Mouse (Mus musculus) megakaryocyte, adult 5-6 weeks (primary cell): ENCODE results near the gene Setd6. TPM values are rescaled to one million over a fixed set of nuclear protein-coding genes. Genes with fewer than 3 reads are reported as not detected.
A peak's percentile ranks its signal among the peaks of the same experiment; 100 is the strongest.

ENCODE experiments used
- ATAC-seq: 2 replicates; pipeline ENCODE4 v1.8.0; 2016; ENCODE audit warnings: mild to moderate bottlenecking, inconsistent platforms; ENCODE audit not compliant: poor library complexity, severe bottlenecking
- total RNA-seq, 2 experiments: library from RNA; stranded (forward) in 1 of 2; stranded (reverse) in 1 of 2; fragments of 153-499, 151-499 nt in 1 of 2; fragments of 221-1000, 200-1000 nt in 1 of 2; gene quantifications; 2 replicates each; pipeline versions ENCODE4 v1.2.3 to v1.2.4; 2015 to 2017

Gene Setd6
- total RNA-seq, 2 experiments from 2014 or later: 17.3 to 23.5 TPM

GRCm38 (mm10) chr8:95709579-95709978, 6.1 kb upstream of the Setd6 start:
- no peak for ATAC-seq

- no peak for ATAC-seq
Measured at GRCm38 (mm10) chr8:95711029-95711428, 4.7 kb upstream of the Setd6 start.

GRCm38 (mm10) chr8:95712395-95712794, 3.3 kb upstream of the Setd6 start:
- no peak for ATAC-seq

DNA sequence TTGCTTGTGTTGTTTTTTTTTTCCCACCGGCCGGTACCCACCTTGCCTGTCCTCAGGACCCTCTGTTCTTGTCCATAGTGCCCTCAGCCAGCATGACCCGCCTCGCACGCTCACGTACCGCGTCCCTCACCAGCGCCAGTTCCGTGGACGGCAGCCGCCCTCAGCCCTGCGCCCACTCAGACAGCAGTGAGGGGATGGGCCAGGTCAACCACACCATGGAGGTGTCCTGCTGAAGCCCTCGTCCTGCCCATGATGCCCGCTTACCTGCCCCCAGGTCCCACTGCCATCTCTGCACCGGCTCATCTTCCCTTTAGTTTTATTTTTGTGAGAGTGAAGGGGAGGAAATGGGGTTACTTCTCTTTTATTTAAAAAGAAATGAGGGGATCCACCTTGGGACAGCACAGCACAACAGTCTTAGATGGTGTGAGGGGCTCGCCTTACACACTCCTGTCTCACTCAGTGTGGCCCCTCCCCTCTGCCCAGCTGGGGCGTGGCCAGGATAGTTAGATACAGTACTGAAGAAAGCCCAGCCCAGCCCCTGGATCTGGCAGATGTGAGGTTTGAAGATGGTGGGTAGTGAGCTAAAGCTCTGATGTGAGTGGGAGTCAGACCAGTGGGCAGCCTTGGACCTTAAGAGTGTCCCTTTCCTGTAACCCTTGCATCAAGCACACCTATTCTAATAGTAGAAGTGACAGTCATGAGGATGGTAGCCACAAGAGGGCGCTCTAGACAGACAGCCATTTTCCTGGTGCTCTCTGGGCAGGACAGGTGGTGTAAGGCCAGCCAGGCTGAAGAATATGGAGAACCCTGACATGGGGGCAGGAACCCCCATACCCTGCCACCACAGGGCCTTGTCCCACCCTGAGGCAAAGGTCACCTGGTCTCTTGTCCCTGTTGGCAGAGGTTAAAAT, 2.3 kb upstream of the Setd6 start:
- peak; percentile 74 for ATAC-seq

GRCm38 (mm10) chr8:95714367-95714766, 1.3 kb upstream of the Setd6 start:
- no peak for ATAC-seq

DNA sequence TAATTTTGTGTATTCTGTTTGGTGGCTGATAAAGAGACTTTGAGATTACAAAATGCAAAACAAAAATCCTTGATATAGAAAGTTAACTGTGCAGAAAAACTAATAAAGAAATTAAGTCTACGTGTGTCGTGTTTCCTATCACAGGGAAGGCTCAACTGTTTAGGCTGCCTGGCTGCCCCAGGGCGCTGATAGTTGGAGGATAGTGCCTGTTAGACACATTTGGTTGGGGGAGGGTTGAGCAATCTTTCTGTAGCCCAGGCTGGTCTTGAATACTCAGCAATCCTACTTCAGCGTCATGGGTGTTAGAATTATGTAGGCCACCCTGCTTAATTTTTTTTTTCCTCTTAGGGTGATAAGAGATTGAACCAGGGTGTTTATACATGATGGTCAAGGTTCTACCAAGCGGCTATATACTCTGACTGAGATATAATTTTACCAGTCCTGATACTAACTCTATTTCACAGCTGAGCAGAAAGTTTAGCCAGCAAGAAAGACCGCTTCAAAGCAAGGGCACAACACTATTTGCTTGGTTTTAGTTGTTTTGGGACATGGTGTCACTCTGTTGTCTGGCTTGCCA, 756 bp upstream of the Setd6 start:
- ATAC-seq: no peak

DNA sequence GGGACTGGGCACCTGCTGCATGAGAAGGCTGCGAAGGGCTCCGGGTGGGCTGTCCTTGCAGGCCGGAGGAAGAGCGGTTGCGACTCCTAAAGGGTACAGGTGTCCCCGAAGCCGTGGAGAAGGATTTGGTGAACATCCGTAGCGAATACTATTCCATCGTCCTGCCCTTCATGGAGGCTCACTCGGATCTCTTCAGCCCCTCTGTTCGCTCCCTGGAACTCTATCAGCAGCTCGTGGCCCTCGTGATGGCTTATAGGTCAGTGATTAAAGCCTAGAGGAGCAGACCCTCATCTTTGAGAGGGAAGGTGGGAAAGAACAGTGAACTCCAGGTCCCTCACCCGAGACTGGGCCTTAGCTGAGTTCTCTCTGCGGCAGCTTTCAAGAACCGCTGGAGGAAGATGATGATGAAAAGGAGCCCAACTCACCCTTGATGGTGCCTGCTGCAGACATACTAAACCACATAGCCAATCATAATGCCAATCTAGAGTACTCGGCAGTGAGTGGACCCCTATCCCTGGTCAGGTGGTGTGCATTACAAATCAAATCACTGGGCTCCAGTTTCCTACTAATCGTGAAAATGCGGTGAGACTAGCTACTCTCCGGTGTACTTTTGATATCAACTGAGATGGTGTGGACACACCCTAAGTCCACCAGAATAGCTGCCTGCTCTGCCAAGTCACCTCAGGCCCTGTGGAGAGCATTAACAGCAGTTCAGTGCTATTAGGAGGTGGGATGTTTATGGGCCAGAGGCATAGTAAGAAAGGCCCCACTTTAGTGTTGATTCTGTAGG, 1.1 kb downstream of the Setd6 start:
- no peak for ATAC-seq

DNA sequence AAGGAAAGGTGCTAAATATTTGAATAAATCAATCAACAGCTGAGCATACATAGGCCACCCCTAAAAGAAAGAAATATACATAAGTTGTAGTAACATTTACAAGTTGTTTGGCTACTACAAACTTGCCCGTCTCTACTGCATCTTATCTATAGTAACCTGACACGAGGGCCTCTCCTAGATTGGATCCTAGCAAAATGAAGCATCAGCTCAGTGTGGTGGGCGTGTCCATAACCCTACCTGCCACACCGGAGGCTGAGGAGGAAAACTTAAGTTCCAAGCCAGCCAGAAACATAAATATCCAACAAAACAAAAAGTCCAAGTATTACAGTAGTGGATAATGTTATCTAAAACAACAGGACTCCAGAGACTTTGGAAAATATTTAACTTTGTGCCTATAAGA, 11.9 kb downstream of the Setd6 start:
- no peak for ATAC-seq

DNA sequence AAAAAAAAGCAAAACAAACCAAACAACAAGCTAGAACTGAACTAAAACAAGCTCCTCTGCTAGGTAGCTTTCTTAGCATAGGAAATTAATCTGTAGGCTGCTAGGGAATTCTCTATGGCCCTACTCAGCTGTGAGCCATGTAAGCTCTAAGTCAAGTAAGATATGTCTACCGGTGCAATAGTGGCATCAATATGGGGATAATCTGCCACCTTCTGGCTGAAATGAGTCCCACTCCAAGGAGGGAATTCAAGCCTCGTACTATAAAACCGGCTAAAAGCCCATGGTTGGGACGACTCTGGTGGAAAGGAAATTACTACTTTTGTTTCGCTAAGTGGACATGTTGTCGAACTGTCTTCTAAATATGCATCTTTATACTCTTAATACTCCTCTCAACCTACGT, 22.9 kb downstream of the Setd6 start:
- ATAC-seq: no peak

DNA sequence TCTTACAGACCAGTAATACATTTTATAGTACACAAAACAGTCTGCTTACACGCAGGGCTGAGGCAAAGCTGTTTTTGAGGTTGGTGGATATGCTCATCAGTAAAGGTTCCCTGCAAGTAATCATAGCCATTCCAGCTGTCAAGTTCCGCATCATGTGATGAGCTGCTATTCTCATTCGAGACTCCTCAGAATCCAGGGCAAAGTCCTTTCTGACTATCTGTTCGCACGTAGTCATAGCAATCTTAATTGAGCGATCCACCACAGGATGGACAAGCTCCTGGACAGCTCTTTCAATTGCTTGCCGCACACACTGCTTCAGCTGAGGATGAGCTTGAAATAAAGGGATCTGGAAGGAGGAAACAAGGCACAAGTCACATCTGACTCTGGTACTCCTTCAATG, 26.1 kb downstream of the Setd6 start:
- no peak for ATAC-seq

DNA sequence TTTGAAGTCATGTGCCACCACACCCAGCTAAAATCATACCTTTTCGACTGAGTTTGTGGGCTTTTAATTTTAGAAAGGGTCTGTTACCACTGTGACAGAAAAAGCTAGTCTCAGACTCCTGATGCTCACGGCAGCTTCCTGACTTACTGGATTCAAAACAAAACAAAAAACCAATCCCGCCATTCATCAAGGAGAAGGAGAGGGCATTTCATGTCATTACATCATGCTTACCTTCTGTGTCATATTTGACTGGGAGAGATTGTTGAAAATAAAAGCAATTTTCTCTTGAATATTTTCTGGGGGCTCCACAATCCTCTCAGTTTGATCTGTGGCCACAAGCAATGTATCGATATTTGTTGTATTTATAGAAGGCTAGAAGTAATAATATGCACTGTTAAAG, 32.3 kb downstream of the Setd6 start:
- no peak for ATAC-seq

GRCm38 (mm10) chr8:95751924-95752323, 36.2 kb downstream of the Setd6 start:
- ATAC-seq: no peak

DNA sequence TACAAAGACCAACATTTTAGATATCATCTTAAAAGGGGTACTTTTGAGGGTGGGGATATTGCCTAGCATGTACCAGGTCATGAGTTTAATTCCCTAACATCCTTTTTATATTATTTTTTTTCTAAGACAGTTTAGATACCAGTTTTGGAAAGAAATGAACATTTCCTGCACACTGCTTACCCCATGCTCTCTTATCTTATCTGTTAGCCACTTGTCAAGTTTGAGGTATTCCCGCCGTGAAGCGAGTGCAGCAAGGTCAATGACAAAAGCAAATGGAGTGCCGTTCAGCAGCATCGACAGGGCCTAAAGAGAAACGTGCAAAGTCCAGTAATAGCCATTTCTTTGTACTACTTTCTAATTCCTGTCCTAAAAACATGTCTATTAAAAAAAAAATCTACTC, 44.6 kb downstream of the Setd6 start:
- no peak for ATAC-seq

DNA sequence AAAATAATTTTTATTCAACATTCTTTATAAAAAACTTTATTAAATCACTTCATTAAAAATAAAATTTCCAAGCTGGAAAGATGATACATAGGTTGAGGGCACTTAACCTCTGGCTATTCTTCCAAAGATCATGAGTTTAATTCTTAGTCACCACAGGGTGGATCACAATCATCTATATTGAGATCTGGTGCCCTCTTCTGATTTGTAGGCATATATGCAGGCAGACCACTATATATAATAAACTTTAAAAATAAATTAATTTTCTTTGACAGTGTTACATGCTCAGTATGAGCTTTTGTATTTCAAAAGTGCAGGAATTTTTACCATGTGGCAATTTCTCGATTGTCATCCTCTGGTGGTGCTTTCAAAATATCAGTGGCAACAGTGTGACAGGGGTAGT, 48.5 kb downstream of the Setd6 start:
- no peak for ATAC-seq

Other genes with a start within 250 kb of the Setd6 start
- gene Csnk2a2, start 225.8 kb upstream of the Setd6 start, total RNA-seq (2015): 83.3 and 88.4 TPM in 2 replicates
- gene Csnk2a2, start 225.8 kb upstream of the Setd6 start, total RNA-seq (2017): 20.0 and 25.7 TPM in 2 replicates
- gene Ccdc113, start 181.8 kb upstream of the Setd6 start, total RNA-seq (2015): not detected in 2 replicates
- gene Ccdc113, start 181.8 kb upstream of the Setd6 start, total RNA-seq (2017): not detected in 2 replicates
- gene Prss54, start 139.5 kb upstream of the Setd6 start, total RNA-seq (2015): not detected in 2 replicates
- gene Prss54, start 139.5 kb upstream of the Setd6 start, total RNA-seq (2017): not detected in 2 replicates
- 12.2 and 16.9 TPM in 2 replicates for gene Gins3, start 82.4 kb upstream of the Setd6 start, total RNA-seq (2015)
- gene Gins3, start 82.4 kb upstream of the Setd6 start, total RNA-seq (2017): 17.2 and 17.3 TPM in 2 replicates
- not detected in 2 replicates for gene Ndrg4, start 38.9 kb upstream of the Setd6 start, total RNA-seq (2015)
- not detected in 2 replicates for gene Ndrg4, start 38.9 kb upstream of the Setd6 start, total RNA-seq (2017)
- 174 and 179 TPM in 2 replicates for gene Cnot1, start 91.6 kb downstream of the Setd6 start, total RNA-seq (2015)
- gene Cnot1, start 91.6 kb downstream of the Setd6 start, total RNA-seq (2017): 107 and 144 TPM in 2 replicates
- gene Sap18b, start 109.5 kb downstream of the Setd6 start, total RNA-seq (2015): 89.7 and 139 TPM in 2 replicates
- 222 and 239 TPM in 2 replicates for gene Sap18b, start 109.5 kb downstream of the Setd6 start, total RNA-seq (2017)
- 8.0 and 10.0 TPM in 2 replicates for gene Slc38a7, start 137.7 kb downstream of the Setd6 start, total RNA-seq (2015)
- 9.1 and 11.7 TPM in 2 replicates for gene Slc38a7, start 137.7 kb downstream of the Setd6 start, total RNA-seq (2017)
- gene Got2, start 172.7 kb downstream of the Setd6 start, total RNA-seq (2015): 80.2 and 81.2 TPM in 2 replicates
- 69.6 and 77.8 TPM in 2 replicates for gene Got2, start 172.7 kb downstream of the Setd6 start, total RNA-seq (2017)